Comparison of ENCODE assay signal across 9 mouse cellular contexts in the genomic region with DNA sequence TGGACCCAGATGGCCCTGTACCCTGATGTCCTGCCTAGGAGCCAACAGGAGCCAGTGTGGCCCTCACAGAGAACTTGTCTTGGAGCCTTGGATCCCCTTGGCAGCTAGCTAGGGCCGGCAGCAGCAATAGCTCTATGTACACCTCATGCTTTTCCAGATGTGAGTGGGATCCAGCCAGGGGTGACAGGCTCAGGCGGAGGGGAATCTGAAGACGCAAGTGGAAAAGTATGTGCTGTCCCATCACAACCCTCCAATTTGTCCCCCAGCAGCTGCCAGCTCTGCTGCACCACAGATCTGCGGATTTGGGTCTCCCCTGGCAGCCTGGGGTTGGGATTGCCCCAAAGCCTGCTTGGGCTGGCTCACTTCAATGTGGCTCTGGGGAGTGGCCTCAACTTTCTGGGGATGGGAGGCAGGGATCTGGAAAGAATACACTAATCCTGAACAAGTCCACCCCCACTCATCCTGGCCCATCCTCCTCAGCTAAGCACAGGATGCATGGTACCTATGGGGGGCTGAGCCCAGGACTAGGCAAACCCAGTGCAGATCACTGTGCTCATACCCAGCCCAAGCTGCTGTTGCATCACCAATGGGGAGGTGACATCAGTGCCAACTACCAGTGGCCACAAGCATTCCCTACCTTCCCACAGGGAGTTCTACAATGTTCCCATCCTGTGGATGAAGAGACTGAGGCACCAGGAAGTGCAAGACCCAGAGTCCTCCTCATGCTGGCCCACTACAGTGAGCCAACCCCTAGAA.
DNase-seq lines count a peak whose midpoint lies in the region; TF ChIP-seq lines count a peak whose summit lies in the region.
"Had no signal": no experiment of that assay in that cellular context is flagged by ENCODE, and none has a peak within 500 bp of the region (broad histone marks: within the 10 kb centered on the region; RNA-seq: fewer than 3 reads in every experiment).

No protein-coding gene starts in this region.

- H3K4me3 ChIP-seq in lung, adult 2 months (replicated peaks; ENCODE audit: extremely low read depth, low read depth, low read length): no peak overlapping the region

- peaks cover 2% of the 10 kb centered on the region; the same call in 1 of the 2 replicates for H3K4me1 ChIP-seq in lung, adult 2 months (ENCODE audit: control insufficient read depth, insufficient read depth, low read length)

- no peak for TF ChIP-seq POLR2A in lung, adult 2 months (IDR thresholded peaks at IDR 0.05; ENCODE audit: borderline replicate concordance, extremely low read depth, low read depth, low read length)

- 88% methylated on average over 4 of the region's 4 CpGs for WGBS in lung, adult 2 months

- no peak for TF ChIP-seq CTCF in lung, adult 2 months (IDR thresholded peaks at IDR 0.05; ENCODE audit: insufficient read depth, low read length)

- peak; percentile 28 to 54 for DNase-seq in adrenal gland, postnatal 36 days
- no peak for DNase-seq in adrenal gland, postnatal 14 days
- DNase-seq in lung, adult 18-20 months: peak; percentile 49 to 61
- DNase-seq in lung, adult 2 months: no peak
- DNase-seq in gastrocnemius, postnatal 36 days: peak; percentile 38 to 56
- DNase-seq in lung, postnatal 36 days: peak; percentile 66
- no peak for DNase-seq in left cerebral cortex, adult 8-10 months (ENCODE audit: low spot score in 2 of 2)
- DNase-seq in left cerebral cortex, postnatal 14 days (ENCODE audit: low spot score in 2 of 2): no peak
- DNase-seq: right cerebral cortex, postnatal 14 days had no signal

- intact Hi-C loops in gastrocnemius, postnatal 36 days (cut with DNase I): no loop called here
- intact Hi-C loops in left cerebral cortex, postnatal 14 days (cut with DNase I): no loop called here

Comparison
In these comparisons a context has a peak if more than half of its experiments do, and no peak if none do; other contexts are left out.
1. DNase-seq: peak in adrenal gland, postnatal 36 days (2 of 2), lung, adult 18-20 months (2 of 2), gastrocnemius, postnatal 36 days (2 of 2) and lung, postnatal 36 days (single experiment); none in adrenal gland, postnatal 14 days (single experiment), lung, adult 2 months (single experiment), left cerebral cortex, adult 8-10 months (0 of 2) and left cerebral cortex, postnatal 14 days (0 of 2).